Mouse (Mus musculus): ENCODE measurements around the gene Tmem141. TPM values are rescaled to one million over a fixed set of nuclear protein-coding genes. Genes with fewer than 3 reads are reported as not detected.

Tmem141 gene
- polyA plus RNA-seq, 1 experiment from 2014 or later: 10.5 TPM

DNA sequence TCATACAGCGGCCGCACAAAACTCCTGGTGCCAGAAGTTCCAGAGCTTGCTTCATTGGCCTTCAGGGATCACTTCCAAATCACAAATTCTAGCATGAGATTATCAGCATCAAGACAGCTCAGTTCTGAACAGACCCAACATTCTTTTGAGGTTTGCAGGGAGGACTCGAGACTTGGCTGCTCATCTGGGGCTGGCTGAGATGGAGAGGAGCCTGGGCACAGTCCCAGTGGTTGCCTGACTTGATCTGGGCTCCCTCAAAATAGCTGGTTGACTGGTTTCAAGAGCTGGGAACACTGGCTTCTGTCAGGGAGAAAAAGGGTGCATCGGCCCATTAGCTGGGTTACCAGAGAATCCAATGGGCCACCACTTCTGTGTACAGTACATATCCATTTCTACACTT, 34.9 kb upstream of the Tmem141 start:
- Histone ChIP-seq H3K4me3 (ENCODE audit: low read depth, low read length) (no peak overlapping the region), H3K4me2 (ENCODE audit: low read depth, low read length) (no peak overlapping the region), H3K9me3 (replicated peaks; ENCODE audit: control insufficient read depth, low read length) (no peaks in the 10 kb centered on the region), H3K36me3 (ENCODE audit: control insufficient read depth, insufficient read depth) (no peaks in the 10 kb centered on the region), H3K9ac (ENCODE audit: low read depth, low read length) (no peak overlapping the region), H3K27me3 (ENCODE audit: control insufficient read depth, insufficient read depth, low read depth, low read length) (no peaks in the 10 kb centered on the region), H3K4me1 (ENCODE audit: control insufficient read depth, low read depth, low read length) (no peaks in the 10 kb centered on the region), H3K27ac (ENCODE audit: low read length) (no peak overlapping the region)
- 71% methylated on average over 4 of the region's 4 CpGs for WGBS (ENCODE audit: insufficient replicate concordance)
- ATAC-seq (ENCODE audit: low read depth): no peak

DNA sequence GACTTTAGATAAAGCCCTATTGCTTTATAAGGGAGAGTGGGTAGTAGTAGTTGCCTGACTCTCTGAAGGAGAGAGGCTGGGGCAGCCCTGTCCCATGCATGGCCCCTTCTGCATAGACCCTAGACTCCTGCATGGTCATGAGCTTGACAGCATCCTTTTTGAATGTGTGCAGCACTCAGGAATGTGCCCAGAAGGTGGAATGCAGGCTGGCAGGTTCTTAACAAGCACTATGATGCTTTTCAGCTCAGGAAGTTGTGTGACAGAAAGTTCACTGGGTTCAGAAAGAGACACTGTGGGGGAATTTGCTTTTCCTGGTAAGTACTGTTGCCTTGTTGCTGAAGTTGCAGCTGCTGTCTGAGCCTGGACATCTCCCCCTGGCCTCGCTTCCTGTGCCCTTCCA, 32.7 kb upstream of the Tmem141 start:
- Histone ChIP-seq H3K27me3 (ENCODE audit: control insufficient read depth, insufficient read depth, low read depth, low read length) (no peaks in the 10 kb centered on the region), H3K4me1 (ENCODE audit: control insufficient read depth, low read depth, low read length) (no peaks in the 10 kb centered on the region), H3K9ac (ENCODE audit: low read depth, low read length) (no peak overlapping the region), H3K36me3 (ENCODE audit: control insufficient read depth, insufficient read depth) (no peaks in the 10 kb centered on the region), H3K9me3 (replicated peaks; ENCODE audit: control insufficient read depth, low read length) (no peaks in the 10 kb centered on the region), H3K4me3 (ENCODE audit: low read depth, low read length) (no peak overlapping the region), H3K4me2 (ENCODE audit: low read depth, low read length) (no peak overlapping the region), H3K27ac (ENCODE audit: low read length) (no peak overlapping the region)
- ATAC-seq (ENCODE audit: low read depth): no peak
- 45% methylated on average over 1 of the region's 1 CpGs for WGBS (ENCODE audit: insufficient replicate concordance)

DNA sequence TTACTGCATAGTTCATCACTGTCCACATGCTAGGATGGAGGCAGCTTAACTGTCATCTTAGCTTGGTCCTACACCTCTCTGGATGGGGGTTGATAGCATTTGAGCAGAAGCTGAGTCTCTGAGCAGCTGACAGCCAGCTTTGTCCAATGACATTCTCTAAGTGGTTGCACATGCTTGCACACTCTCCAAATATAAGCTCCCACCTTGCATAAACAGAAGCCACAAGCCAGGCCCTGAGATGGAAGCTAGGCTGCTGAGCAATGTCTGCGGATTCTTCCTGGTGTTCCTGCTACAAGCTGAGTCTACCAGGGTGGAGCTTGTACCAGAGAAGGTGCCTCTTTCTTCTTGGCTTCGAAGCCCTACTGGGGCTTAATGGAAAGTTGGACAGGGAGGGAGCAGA, 31.1 kb upstream of the Tmem141 start, which contains the start of gene Lcn8:
TSS of gene Lcn8 (plus strand) at position 219 of the 400 bp plus-strand sequence.
- no peak within 1 kb of the TSS for H3K27ac ChIP-seq (ENCODE audit: low read length)
- H3K27me3 ChIP-seq (ENCODE audit: control insufficient read depth, insufficient read depth, low read depth, low read length): no peaks in the 10 kb centered on the region
- H3K36me3 ChIP-seq (ENCODE audit: control insufficient read depth, insufficient read depth): no peaks in the 10 kb centered on the region
- no peak for ATAC-seq (ENCODE audit: low read depth)
- no peak within 1 kb of the TSS for H3K9ac ChIP-seq (ENCODE audit: low read depth, low read length)
- no peaks in the 10 kb centered on the region for H3K9me3 ChIP-seq (replicated peaks; ENCODE audit: control insufficient read depth, low read length)
- 57% methylated on average over 2 of the region's 2 CpGs for WGBS (ENCODE audit: insufficient replicate concordance)
- no peaks in the 10 kb centered on the region for H3K4me1 ChIP-seq (ENCODE audit: control insufficient read depth, low read depth, low read length)
- no peak within 1 kb of the TSS for H3K4me2 ChIP-seq (ENCODE audit: low read depth, low read length)
- no peak within 1 kb of the TSS for H3K4me3 ChIP-seq (ENCODE audit: low read depth, low read length)

DNA sequence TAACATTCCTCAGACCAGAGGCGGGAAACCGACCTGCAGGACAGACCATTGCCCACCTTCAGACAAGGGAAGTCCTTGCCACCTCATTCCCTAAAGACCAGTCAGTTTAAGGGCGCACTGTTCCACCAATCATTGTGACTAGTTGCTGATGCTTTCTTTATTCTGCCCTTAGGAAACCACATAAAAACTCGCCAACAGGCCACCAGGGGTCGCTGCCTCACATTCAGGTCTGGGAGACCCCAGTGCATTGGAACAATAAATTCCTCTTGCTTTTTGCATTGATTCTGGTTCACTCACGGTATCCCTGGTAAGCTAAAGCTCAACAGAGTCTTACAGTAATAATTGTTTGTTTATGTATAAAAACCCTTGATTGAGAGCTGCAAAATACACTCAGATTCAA, 18.1 kb upstream of the Tmem141 start:
- no peaks in the 10 kb centered on the region for H3K27me3 ChIP-seq (ENCODE audit: control insufficient read depth, insufficient read depth, low read depth, low read length)
- no peak for ATAC-seq (ENCODE audit: low read depth)
- no peak overlapping the region for H3K4me2 ChIP-seq (ENCODE audit: low read depth, low read length)
- no peaks in the 10 kb centered on the region for H3K36me3 ChIP-seq (ENCODE audit: control insufficient read depth, insufficient read depth)
- H3K27ac ChIP-seq (ENCODE audit: low read length): no peak overlapping the region
- H3K9me3 ChIP-seq (replicated peaks; ENCODE audit: control insufficient read depth, low read length): no peaks in the 10 kb centered on the region
- H3K4me1 ChIP-seq (ENCODE audit: control insufficient read depth, low read depth, low read length): no peaks in the 10 kb centered on the region
- 12% methylated on average over 6 of the region's 6 CpGs for WGBS (ENCODE audit: insufficient replicate concordance)
- no peak overlapping the region for H3K4me3 ChIP-seq (ENCODE audit: low read depth, low read length)
- no peak overlapping the region for H3K9ac ChIP-seq (ENCODE audit: low read depth, low read length)

DNA sequence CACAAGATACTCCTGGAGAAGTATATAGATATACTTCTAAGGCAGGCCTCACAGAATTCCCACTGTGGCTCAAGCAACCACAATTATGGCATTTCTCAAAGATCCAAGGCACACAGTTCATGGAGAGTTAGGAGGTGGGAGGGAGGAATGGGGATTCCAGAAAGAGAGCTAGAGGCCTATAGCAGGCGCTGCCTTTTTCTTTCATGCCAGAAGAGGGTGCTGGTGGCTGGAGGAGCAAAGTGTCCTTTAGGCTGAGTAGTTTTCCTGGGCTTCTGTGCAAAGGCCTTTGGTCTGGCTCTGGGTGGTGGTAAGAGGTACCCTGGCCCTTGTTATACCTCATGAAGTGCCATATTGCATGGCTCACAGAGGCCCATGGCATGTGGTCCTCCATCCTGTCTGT, 12.2 kb upstream of the Tmem141 start:
- Histone ChIP-seq H3K9me3 (replicated peaks; ENCODE audit: control insufficient read depth, low read length) (no peaks in the 10 kb centered on the region), H3K9ac (ENCODE audit: low read depth, low read length) (no peak overlapping the region), H3K4me2 (ENCODE audit: low read depth, low read length) (no peak overlapping the region), H3K4me1 (ENCODE audit: control insufficient read depth, low read depth, low read length) (no peaks in the 10 kb centered on the region), H3K36me3 (ENCODE audit: control insufficient read depth, insufficient read depth) (no peaks in the 10 kb centered on the region), H3K27me3 (ENCODE audit: control insufficient read depth, insufficient read depth, low read depth, low read length) (no peaks in the 10 kb centered on the region), H3K27ac (ENCODE audit: low read length) (no peak overlapping the region), H3K4me3 (ENCODE audit: low read depth, low read length) (no peak overlapping the region)
- 53% methylated on average over 1 of the region's 1 CpGs for WGBS (ENCODE audit: insufficient replicate concordance)
- no peak for ATAC-seq (ENCODE audit: low read depth)

DNA sequence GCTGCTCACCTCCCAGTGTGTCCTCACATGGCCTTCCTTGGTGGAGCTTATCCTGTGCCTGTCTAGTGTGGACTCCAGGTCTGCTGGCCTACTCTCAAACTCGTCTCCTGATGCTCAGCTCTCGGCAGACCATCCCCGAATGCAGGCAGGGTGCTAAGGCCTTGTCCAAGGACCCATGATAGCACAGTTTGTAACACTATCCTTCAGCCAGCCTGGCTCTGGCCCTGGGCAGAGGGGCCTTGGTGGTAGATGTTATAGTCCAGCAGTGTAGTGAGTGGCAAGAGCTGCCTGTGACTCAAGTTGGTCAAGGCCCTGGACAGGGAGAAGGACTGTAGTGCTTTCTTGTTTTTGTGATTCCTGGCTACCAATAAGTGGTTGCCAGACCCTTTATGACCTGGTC, 11.8 kb upstream of the Tmem141 start:
- 55% methylated on average over 3 of the region's 3 CpGs for WGBS (ENCODE audit: insufficient replicate concordance)
- H3K9me3 ChIP-seq (replicated peaks; ENCODE audit: control insufficient read depth, low read length): no peaks in the 10 kb centered on the region

DNA sequence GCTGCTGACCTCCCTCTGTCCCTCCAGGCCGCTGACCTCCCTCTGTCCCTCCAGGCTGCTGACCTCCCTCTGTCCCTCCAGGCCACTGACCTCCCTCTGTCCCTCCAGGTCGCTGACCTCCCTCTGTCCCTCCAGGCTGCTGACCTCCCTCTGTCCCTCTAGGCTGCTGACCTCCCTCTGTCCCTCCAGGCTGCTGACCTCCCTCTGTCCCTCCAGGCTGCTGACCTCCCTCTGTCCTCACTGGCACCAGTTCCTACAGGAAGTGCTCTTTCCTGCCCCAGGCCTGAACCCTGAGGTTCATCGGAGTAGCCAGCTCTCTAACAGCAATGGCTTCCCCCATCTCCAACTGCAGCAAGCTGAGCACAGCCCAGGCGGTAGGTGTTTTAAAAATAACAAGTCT, 6.9 kb upstream of the Tmem141 start:
- Histone ChIP-seq H3K27ac (ENCODE audit: low read length) (no peak overlapping the region), H3K27me3 (ENCODE audit: control insufficient read depth, insufficient read depth, low read depth, low read length) (no peaks in the 10 kb centered on the region), H3K4me3 (ENCODE audit: low read depth, low read length) (no peak overlapping the region), H3K36me3 (ENCODE audit: control insufficient read depth, insufficient read depth) (no peaks in the 10 kb centered on the region), H3K9me3 (replicated peaks; ENCODE audit: control insufficient read depth, low read length) (no peaks in the 10 kb centered on the region), H3K4me2 (ENCODE audit: low read depth, low read length) (no peak overlapping the region), H3K4me1 (ENCODE audit: control insufficient read depth, low read depth, low read length) (no peaks in the 10 kb centered on the region), H3K9ac (ENCODE audit: low read depth, low read length) (no peak overlapping the region)
- peak; percentile 53; the same call in 1 of the 2 replicates for ATAC-seq (ENCODE audit: low read depth)
- 34% methylated on average over 4 of the region's 4 CpGs for WGBS (ENCODE audit: insufficient replicate concordance)

More for the DNA sequence above, 11.8 kb upstream of the Tmem141 start:
- no peak overlapping the region for H3K4me2 ChIP-seq (ENCODE audit: low read depth, low read length)
- H3K36me3 ChIP-seq (ENCODE audit: control insufficient read depth, insufficient read depth): no peaks in the 10 kb centered on the region
- H3K4me3 ChIP-seq (ENCODE audit: low read depth, low read length): no peak overlapping the region
- no peaks in the 10 kb centered on the region for H3K4me1 ChIP-seq (ENCODE audit: control insufficient read depth, low read depth, low read length)
- H3K9ac ChIP-seq (ENCODE audit: low read depth, low read length): no peak overlapping the region
- no peaks in the 10 kb centered on the region for H3K27me3 ChIP-seq (ENCODE audit: control insufficient read depth, insufficient read depth, low read depth, low read length)
- no peak overlapping the region for H3K27ac ChIP-seq (ENCODE audit: low read length)
- ATAC-seq (ENCODE audit: low read depth): no peak

DNA sequence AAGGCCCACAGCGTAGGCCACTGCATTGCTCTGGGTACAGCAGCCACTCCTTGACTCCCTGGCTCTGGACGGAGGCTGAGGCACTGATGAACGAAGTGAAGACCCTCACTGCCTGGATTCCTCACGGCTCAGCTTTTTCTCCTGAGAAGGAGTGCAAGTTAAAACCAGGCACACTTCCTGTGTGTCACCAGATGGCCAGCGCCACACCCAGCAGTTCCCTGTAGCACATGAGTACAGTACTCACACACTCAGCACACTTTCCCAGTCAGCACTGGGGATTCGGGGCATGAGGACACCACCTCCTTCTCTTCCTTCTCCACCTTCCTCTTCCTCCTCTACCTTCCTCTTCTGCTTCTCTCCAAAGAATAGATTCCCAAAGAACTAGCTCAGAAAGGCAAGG, 6.0 kb upstream of the Tmem141 start, which contains the start of gene Fcna:
TSS of gene Fcna (minus strand) at position 220 of the 400 bp plus-strand sequence.
- WGBS (ENCODE audit: insufficient replicate concordance): 50% methylated on average over 6 of the region's 6 CpGs
- H3K4me1 ChIP-seq (ENCODE audit: control insufficient read depth, low read depth, low read length): no peaks in the 10 kb centered on the region
- no peak within 1 kb of the TSS for H3K9ac ChIP-seq (ENCODE audit: low read depth, low read length)
- no peak within 1 kb of the TSS for H3K27ac ChIP-seq (ENCODE audit: low read length)
- H3K4me3 ChIP-seq (ENCODE audit: low read depth, low read length): no peak within 1 kb of the TSS
- no peaks in the 10 kb centered on the region for H3K27me3 ChIP-seq (ENCODE audit: control insufficient read depth, insufficient read depth, low read depth, low read length)
- ATAC-seq (ENCODE audit: low read depth): no peak
- H3K4me2 ChIP-seq (ENCODE audit: low read depth, low read length): no peak within 1 kb of the TSS
- H3K36me3 ChIP-seq (ENCODE audit: control insufficient read depth, insufficient read depth): no peaks in the 10 kb centered on the region
- no peaks in the 10 kb centered on the region for H3K9me3 ChIP-seq (replicated peaks; ENCODE audit: control insufficient read depth, low read length)

DNA sequence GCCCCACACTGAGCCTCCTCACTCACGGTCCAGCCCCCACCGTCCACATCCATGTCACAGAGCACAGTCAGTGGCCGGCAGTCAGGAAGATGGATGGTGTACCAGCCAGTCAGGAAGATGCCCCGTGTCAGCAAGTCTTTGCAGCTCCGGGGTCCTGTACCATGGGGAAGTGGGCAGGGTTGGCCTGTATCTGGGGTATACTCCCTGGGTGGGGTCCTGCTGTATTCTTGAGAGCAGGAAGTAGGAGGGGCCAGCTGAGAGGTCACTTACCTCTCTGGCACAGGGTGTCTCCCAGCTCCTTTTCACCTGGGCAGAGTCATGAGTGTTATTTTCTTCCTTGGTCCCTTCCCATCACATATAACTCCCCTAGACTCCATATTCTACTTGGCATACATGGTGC, 4.2 kb upstream of the Tmem141 start:
- Histone ChIP-seq H3K27me3 (ENCODE audit: control insufficient read depth, insufficient read depth, low read depth, low read length) (no peaks in the 10 kb centered on the region), H3K4me2 (ENCODE audit: low read depth, low read length) (no peak overlapping the region), H3K9me3 (replicated peaks; ENCODE audit: control insufficient read depth, low read length) (no peaks in the 10 kb centered on the region), H3K36me3 (ENCODE audit: control insufficient read depth, insufficient read depth) (no peaks in the 10 kb centered on the region), H3K4me1 (ENCODE audit: control insufficient read depth, low read depth, low read length) (peaks cover 3% of the 10 kb centered on the region; the same call in 1 of the 2 replicates), H3K4me3 (ENCODE audit: low read depth, low read length) (no peak overlapping the region), H3K9ac (ENCODE audit: low read depth, low read length) (no peak overlapping the region), H3K27ac (ENCODE audit: low read length) (no peak overlapping the region)
- ATAC-seq (ENCODE audit: low read depth): no peak
- 33% methylated on average over 5 of the region's 5 CpGs for WGBS (ENCODE audit: insufficient replicate concordance)

All from liver, embryonic 16.5 days (tissue).